Mouse (Mus musculus): ENCODE results near the gene Minpp1.
A peak's percentile ranks its signal among the peaks of the same experiment; 100 is the strongest.

Gene Minpp1

GRCm38 (mm10) chr19:32529252-32529942 is 43.8 kb downstream of the Minpp1 start:
- DNase-seq: no peak

GRCm38 (mm10) chr19:32530296-32530695 is 44.7 kb downstream of the Minpp1 start:
- DNase-seq: no peak

GRCm38 (mm10) chr19:32532331-32532730 is 46.8 kb downstream of the Minpp1 start:
- DNase-seq: no peak

GRCm38 (mm10) chr19:32532737-32533505 is 47.4 kb downstream of the Minpp1 start:
- no peak for DNase-seq

GRCm38 (mm10) chr19:32534887-32535286 is 49.3 kb downstream of the Minpp1 start:
- DNase-seq: no peak

DNA sequence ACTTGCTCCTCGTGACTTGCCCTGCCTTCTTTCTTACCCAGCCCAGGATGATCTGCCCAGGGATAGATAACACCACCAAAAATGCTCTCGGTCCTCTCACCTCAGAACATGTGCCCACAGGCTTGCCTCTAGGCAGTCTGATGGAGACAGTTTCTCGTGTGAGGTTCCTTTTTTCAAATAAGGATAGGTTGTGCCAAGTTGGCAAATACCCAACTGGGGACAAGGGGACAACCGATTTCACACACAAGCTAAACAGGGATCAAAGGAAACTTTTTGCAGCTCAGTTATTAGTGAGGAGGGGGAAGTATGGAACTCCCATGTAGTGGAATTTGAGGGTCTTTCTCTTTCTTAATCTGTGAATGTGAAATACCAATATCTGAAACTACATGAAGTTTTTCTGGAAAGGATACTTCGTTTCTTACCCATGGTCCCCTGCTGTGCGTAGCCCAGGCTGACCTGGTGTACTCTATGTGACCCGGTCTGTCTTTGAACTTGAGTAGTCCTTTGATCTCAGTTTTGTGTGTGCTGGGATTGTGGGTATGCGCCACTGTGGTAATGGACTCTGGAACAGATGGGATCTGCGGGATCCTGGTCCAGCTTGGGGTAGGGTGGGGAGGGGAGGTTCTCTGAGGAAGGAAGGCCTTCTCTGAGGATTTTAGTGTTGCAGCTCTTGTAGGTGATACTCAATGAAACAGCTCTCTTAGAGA is 57.4 kb downstream of the Minpp1 start:
- DNase-seq: no peak

DNA sequence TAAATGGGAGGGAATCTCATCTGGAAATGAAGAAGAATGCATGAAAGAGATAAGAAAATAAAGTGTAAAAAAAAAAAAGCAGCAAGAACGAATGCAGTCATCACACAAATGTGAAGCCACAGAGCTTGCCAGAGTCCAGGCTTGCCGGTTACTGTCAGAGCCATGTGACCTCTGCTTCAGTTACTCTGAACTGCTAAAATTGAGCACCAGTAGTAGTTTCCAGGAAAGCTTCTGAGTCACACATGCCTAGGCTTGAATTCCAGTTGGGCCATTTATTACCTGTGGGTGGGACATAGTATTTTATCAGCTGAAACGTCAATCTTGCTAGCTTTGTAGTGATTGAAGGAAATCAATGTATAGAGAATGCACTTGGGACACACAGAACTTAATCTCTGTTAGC is 61.8 kb downstream of the Minpp1 start:
- DNase-seq: no peak

GRCm38 (mm10) chr19:32548202-32548601 is 62.6 kb downstream of the Minpp1 start:
- no peak for DNase-seq

- DNase-seq: no peak
These were observed 64.9 kb downstream of the Minpp1 start for GRCm38 (mm10) chr19:32550446-32550845.

DNA sequence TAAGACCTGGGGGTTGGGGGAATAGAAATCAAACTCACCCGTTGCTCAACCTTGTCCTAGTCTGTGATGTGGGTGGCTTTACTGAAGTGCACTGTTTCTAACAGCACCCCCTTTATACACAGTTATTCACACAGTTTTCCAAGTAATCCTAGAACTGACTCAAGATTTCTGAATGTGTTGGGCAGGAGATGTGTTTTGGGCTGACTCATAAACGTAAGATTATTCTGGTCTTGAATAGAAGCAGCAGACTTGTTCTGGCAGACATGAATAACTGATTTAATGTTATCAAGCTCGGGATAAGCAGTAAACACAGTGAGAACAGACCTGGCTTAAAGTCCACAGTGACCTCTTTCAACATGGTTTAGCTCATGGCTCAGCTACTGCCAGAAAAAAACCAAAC is 65.9 kb downstream of the Minpp1 start:
- no peak for DNase-seq

DNA sequence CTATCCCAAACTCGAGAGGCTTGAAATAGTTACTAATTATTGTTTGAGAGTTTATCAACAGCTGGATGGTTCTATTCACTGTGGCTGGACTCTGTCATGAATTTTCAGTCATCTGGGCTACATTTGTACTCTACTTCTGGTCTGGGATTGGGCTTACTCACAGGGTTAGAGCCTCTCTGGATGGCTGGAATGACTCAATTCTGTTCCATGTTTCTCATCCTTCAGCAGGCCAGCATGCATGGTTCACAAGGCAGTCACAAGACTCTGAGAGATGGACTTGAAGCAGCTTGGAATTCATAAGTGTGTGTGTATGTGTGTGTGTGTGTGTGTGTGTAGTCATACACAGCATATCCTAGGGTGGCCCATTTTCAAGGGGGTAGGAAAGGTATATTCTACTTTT is 66.5 kb downstream of the Minpp1 start:
- no peak for DNase-seq

DNA sequence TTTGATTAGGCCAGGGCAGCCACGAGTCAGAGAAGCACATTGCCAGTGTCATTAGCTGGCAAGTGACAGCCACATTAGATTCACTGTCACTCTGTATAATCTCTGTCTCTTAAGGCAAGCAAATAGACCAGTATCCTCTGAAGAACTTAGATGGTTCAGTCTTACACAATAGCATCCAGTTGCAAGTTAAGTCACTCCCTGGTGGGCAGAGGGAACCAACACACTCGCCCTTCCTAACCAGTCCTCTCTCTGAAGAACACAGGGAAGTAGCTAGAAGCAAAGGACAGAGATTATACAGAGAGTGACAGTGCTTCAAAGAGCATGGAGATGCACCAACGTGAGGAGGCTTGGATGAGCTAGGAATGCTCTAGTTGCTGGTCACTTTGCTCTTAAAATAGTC is 67.7 kb downstream of the Minpp1 start:
- no peak for DNase-seq

- DNase-seq: peak; percentile 22 to 29
These were observed 69.7 kb downstream of the Minpp1 start for GRCm38 (mm10) chr19:32555257-32555656.
